Mouse (Mus musculus): ENCODE measurements at regions not wholly inside any gene's neighbourhood (a gene's known extent, or its start where the extent isn't known, plus 50 kb on each side); places are given as distances from the start of the nearest gene placed in this dataset.
A peak's percentile ranks its signal among the peaks of the same experiment; 100 is the strongest.

DNA sequence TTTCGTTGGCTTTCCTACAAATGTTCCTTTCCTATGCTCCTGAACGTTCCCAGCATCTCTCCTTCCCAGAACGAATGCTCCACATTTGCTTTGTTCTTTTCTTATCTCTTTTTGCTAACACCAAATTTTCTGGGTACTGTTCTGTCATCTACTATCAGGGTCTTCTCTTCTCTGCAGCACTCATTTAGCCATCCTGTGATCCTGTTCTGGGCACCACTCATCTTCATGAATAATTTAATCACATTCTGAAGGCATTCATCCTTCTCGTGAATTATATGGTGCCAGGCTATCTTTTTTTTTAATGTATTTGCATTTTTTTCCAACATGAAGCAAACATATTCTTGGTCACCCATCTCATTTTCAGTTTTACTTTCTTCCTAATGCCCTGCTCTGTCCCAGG, 87.3 kb upstream of the Zc3h12c start:
- H3K4me1 ChIP-seq (ENCODE audit: insufficient read depth, low read depth, low read length): peaks cover 10% of the 10 kb centered on the region
- peaks cover 42% of the 10 kb centered on the region for H3K27me3 ChIP-seq (ENCODE audit: insufficient read depth, low read length)
- H3K36me3 ChIP-seq (replicated peaks): no peaks in the 10 kb centered on the region
- DNase-seq (ENCODE audit: low spot score) (no peak), ATAC-seq (ENCODE audit: extremely low read depth, insufficient number of reproducible peaks, low FRiP score, poor library complexity, severe bottlenecking) (no peak)
- H3K4me3 ChIP-seq (ENCODE audit: low read depth, low read length): no peak overlapping the region
- TF ChIP-seq GATA1 (IDR thresholded peaks at IDR 0.05; ENCODE audit: borderline replicate concordance, low read length) (no peak), GATA2 (IDR thresholded peaks at IDR 0.05; ENCODE audit: borderline replicate concordance, low read depth, low read length) (no peak), CTCF (IDR thresholded peaks at IDR 0.05; ENCODE audit: low read depth, low read length) (no peak), POLR2AphosphoS5 (IDR thresholded peaks at IDR 0.05; ENCODE audit: insufficient replicate concordance, low read depth, low read length) (no peak), TAL1 (conservative IDR thresholded peaks at IDR 0.05; ENCODE audit: low read depth, low read length) (no peak)
- no peaks in the 10 kb centered on the region for H3K9me3 ChIP-seq (replicated peaks)

- Histone ChIP-seq H3K27me3 (ENCODE audit: insufficient read depth, low read length) (peaks cover 44% of the 10 kb centered on the region), H3K36me3 (replicated peaks) (no peaks in the 10 kb centered on the region), H3K4me1 (ENCODE audit: insufficient read depth, low read depth, low read length) (peaks cover 4% of the 10 kb centered on the region), H3K4me3 (ENCODE audit: low read depth, low read length) (no peak overlapping the region), H3K9me3 (replicated peaks) (no peaks in the 10 kb centered on the region)
- DNase-seq (ENCODE audit: low spot score) (no peak), ATAC-seq (ENCODE audit: extremely low read depth, insufficient number of reproducible peaks, low FRiP score, poor library complexity, severe bottlenecking) (no peak)
- TF ChIP-seq GATA2 (IDR thresholded peaks at IDR 0.05; ENCODE audit: borderline replicate concordance, low read depth, low read length): no peak
- TF ChIP-seq POLR2AphosphoS5 (IDR thresholded peaks at IDR 0.05; ENCODE audit: insufficient replicate concordance, low read depth, low read length): no peak
- no peak for TF ChIP-seq CTCF (IDR thresholded peaks at IDR 0.05; ENCODE audit: low read depth, low read length)
- TF ChIP-seq TAL1 (conservative IDR thresholded peaks at IDR 0.05; ENCODE audit: low read depth, low read length): no peak
- no peak for TF ChIP-seq GATA1 (IDR thresholded peaks at IDR 0.05; ENCODE audit: borderline replicate concordance, low read length)
Measured at GRCm38 (mm10) chr9:52254475-52254874, 86.1 kb upstream of the Zc3h12c start.

GRCm38 (mm10) chr9:52251455-52251854, 83.1 kb upstream of the Zc3h12c start:
- no peak for ATAC-seq (ENCODE audit: extremely low read depth, insufficient number of reproducible peaks, low FRiP score, poor library complexity, severe bottlenecking)
- Histone ChIP-seq H3K27me3 (ENCODE audit: insufficient read depth, low read length) (peaks cover 52% of the 10 kb centered on the region), H3K4me1 (ENCODE audit: insufficient read depth, low read depth, low read length) (no peaks in the 10 kb centered on the region), H3K36me3 (replicated peaks) (no peaks in the 10 kb centered on the region), H3K4me3 (ENCODE audit: low read depth, low read length) (no peak overlapping the region), H3K9me3 (replicated peaks) (no peaks in the 10 kb centered on the region)
- no peak for DNase-seq (ENCODE audit: low spot score)
- no peak for TF ChIP-seq POLR2AphosphoS5 (IDR thresholded peaks at IDR 0.05; ENCODE audit: insufficient replicate concordance, low read depth, low read length)
- no peak for TF ChIP-seq GATA2 (IDR thresholded peaks at IDR 0.05; ENCODE audit: borderline replicate concordance, low read depth, low read length)
- no peak for TF ChIP-seq CTCF (IDR thresholded peaks at IDR 0.05; ENCODE audit: low read depth, low read length)
- TF ChIP-seq GATA1 (IDR thresholded peaks at IDR 0.05; ENCODE audit: borderline replicate concordance, low read length): no peak
- TF ChIP-seq TAL1 (conservative IDR thresholded peaks at IDR 0.05; ENCODE audit: low read depth, low read length): no peak

- peaks cover 61% of the 10 kb centered on the region for H3K27me3 ChIP-seq (ENCODE audit: insufficient read depth, low read length)
Measured at GRCm38 (mm10) chr9:52246712-52247111, 78.3 kb upstream of the Zc3h12c start.

GRCm38 (mm10) chr9:52244081-52244480, 75.7 kb upstream of the Zc3h12c start:
- Histone ChIP-seq H3K4me3 (ENCODE audit: low read depth, low read length) (no peak overlapping the region), H3K27me3 (ENCODE audit: insufficient read depth, low read length) (peaks cover 51% of the 10 kb centered on the region), H3K36me3 (replicated peaks) (no peaks in the 10 kb centered on the region), H3K9me3 (replicated peaks) (no peaks in the 10 kb centered on the region), H3K4me1 (ENCODE audit: insufficient read depth, low read depth, low read length) (peaks cover 16% of the 10 kb centered on the region)
- ATAC-seq (ENCODE audit: extremely low read depth, insufficient number of reproducible peaks, low FRiP score, poor library complexity, severe bottlenecking) (peak; percentile 22; the same call in 1 of the 2 replicates), DNase-seq (ENCODE audit: low spot score) (no peak)
- no peak for TF ChIP-seq GATA1 (IDR thresholded peaks at IDR 0.05; ENCODE audit: borderline replicate concordance, low read length)
- TF ChIP-seq TAL1 (conservative IDR thresholded peaks at IDR 0.05; ENCODE audit: low read depth, low read length): no peak
- no peak for TF ChIP-seq CTCF (IDR thresholded peaks at IDR 0.05; ENCODE audit: low read depth, low read length)
- no peak for TF ChIP-seq GATA2 (IDR thresholded peaks at IDR 0.05; ENCODE audit: borderline replicate concordance, low read depth, low read length)
- TF ChIP-seq POLR2AphosphoS5 (IDR thresholded peaks at IDR 0.05; ENCODE audit: insufficient replicate concordance, low read depth, low read length): no peak

More at GRCm38 (mm10) chr9:52246712-52247111, 78.3 kb upstream of the Zc3h12c start:
- H3K36me3 ChIP-seq (replicated peaks): no peaks in the 10 kb centered on the region
- H3K4me1 ChIP-seq (ENCODE audit: insufficient read depth, low read depth, low read length): peaks cover 10% of the 10 kb centered on the region
- H3K9me3 ChIP-seq (replicated peaks): no peaks in the 10 kb centered on the region
- no peak for TF ChIP-seq GATA2 (IDR thresholded peaks at IDR 0.05; ENCODE audit: borderline replicate concordance, low read depth, low read length)
- TF ChIP-seq TAL1 (conservative IDR thresholded peaks at IDR 0.05; ENCODE audit: low read depth, low read length): no peak
- TF ChIP-seq POLR2AphosphoS5 (IDR thresholded peaks at IDR 0.05; ENCODE audit: insufficient replicate concordance, low read depth, low read length): no peak
- no peak for TF ChIP-seq GATA1 (IDR thresholded peaks at IDR 0.05; ENCODE audit: borderline replicate concordance, low read length)
- no peak for TF ChIP-seq CTCF (IDR thresholded peaks at IDR 0.05; ENCODE audit: low read depth, low read length)
- DNase-seq (ENCODE audit: low spot score) (no peak), ATAC-seq (ENCODE audit: extremely low read depth, insufficient number of reproducible peaks, low FRiP score, poor library complexity, severe bottlenecking) (no peak)
- H3K4me3 ChIP-seq (ENCODE audit: low read depth, low read length): no peak overlapping the region

- H3K27me3 ChIP-seq (ENCODE audit: insufficient read depth, low read length): peaks cover 45% of the 10 kb centered on the region
- peak; percentile 45 for ATAC-seq (ENCODE audit: extremely low read depth, insufficient number of reproducible peaks, low FRiP score, poor library complexity, severe bottlenecking)
- no peak for DNase-seq (ENCODE audit: low spot score)
- H3K9me3 ChIP-seq (replicated peaks): no peaks in the 10 kb centered on the region
- H3K36me3 ChIP-seq (replicated peaks): no peaks in the 10 kb centered on the region
- peaks cover 16% of the 10 kb centered on the region for H3K4me1 ChIP-seq (ENCODE audit: insufficient read depth, low read depth, low read length)
- no peak for TF ChIP-seq GATA2 (IDR thresholded peaks at IDR 0.05; ENCODE audit: borderline replicate concordance, low read depth, low read length)
- TF ChIP-seq TAL1 (conservative IDR thresholded peaks at IDR 0.05; ENCODE audit: low read depth, low read length): no peak
- TF ChIP-seq GATA1 (IDR thresholded peaks at IDR 0.05; ENCODE audit: borderline replicate concordance, low read length): no peak
- no peak for TF ChIP-seq CTCF (IDR thresholded peaks at IDR 0.05; ENCODE audit: low read depth, low read length)
- TF ChIP-seq POLR2AphosphoS5 (IDR thresholded peaks at IDR 0.05; ENCODE audit: insufficient replicate concordance, low read depth, low read length): no peak
- no peak overlapping the region for H3K4me3 ChIP-seq (ENCODE audit: low read depth, low read length)
Measured at GRCm38 (mm10) chr9:52243032-52243431, 74.7 kb upstream of the Zc3h12c start.

Data from G1E (cell line).